Mouse (Mus musculus): ENCODE measurements around the gene Pmfbp1. TPM values are rescaled to one million over a fixed set of nuclear protein-coding genes. Genes with fewer than 3 reads are reported as not detected.

Pmfbp1 gene
- polyA plus RNA-seq, 1 experiment from 2014 or later: 0.10 TPM

DNA sequence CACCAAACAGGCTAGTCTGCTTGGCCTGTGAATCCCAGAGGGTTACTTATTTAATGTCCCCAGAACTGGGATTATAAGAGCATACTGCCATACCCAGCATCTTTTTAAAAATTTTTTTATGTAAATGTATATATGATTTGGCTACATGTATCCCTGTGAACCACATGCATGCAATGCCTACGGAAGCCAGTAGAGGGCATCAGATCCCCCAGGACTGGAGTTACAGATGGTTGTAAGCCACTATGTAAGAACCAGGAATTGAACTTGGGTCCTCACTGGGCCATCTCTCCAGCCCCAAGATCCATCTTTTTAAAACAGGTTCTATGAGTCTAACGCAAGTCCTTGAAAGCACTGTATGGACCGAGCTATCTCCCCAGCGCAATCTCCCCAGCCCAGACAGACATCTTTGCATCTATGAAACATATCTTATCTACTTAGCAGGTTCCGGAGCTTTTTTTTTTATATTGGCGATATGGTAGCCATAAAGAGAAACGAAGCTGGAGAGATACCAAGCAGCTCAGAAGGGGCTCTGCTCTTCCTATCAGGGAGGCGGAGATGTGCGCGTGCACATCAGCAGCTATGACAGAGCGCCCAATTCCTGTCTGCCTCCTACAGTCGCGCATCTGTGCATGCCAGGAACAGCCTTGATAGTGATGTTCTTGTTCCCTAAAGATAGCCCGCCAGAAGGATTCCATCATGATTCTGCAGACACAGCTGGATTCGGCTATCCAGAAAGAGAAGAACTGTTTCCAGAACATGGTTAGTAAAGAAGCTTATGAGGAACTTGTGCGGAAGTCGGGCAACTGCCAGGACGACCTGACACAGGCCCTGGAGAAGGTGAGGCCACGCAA is 41.5 kb downstream of the Pmfbp1 start:
- WGBS (ENCODE audit: insufficient replicate concordance): 74% methylated on average over 19 of the region's 19 CpGs
- ATAC-seq (replicated peaks; ENCODE audit: insufficient number of reproducible peaks, low FRiP score, low TSS enrichment): no peak
- H3K9ac ChIP-seq (ENCODE audit: low read depth, low read length): no peak overlapping the region
- no peak overlapping the region for H3K4me3 ChIP-seq (ENCODE audit: low read depth, low read length)
- H3K27ac ChIP-seq (ENCODE audit: low read depth, low read length): no peak overlapping the region
- no peaks in the 10 kb centered on the region for H3K9me3 ChIP-seq (replicated peaks; ENCODE audit: control insufficient read depth, low read length)
- H3K27me3 ChIP-seq (ENCODE audit: control insufficient read depth, insufficient read depth, low read length): no peaks in the 10 kb centered on the region
- no peaks in the 10 kb centered on the region for H3K36me3 ChIP-seq (ENCODE audit: control insufficient read depth, insufficient read depth, low read length)
- no peak overlapping the region for H3K4me2 ChIP-seq
- H3K4me1 ChIP-seq (ENCODE audit: control insufficient read depth, insufficient read depth, low read length): 0 out of 2 replicates have a peak, but pooled peaks cover 2% of the 10 kb centered on the region

- Histone ChIP-seq H3K27me3 (ENCODE audit: control insufficient read depth, insufficient read depth, low read length) (no peaks in the 10 kb centered on the region), H3K4me2 (peak overlapping the region; percentile 47; the same call in 1 of the 2 replicates), H3K4me3 (ENCODE audit: low read depth, low read length) (0 out of 2 replicates have a peak overlapping the region, but pooled peaks have one; percentile 17), H3K9ac (ENCODE audit: low read depth, low read length) (0 out of 2 replicates have a peak overlapping the region, but pooled peaks have one; percentile 39), H3K36me3 (ENCODE audit: control insufficient read depth, insufficient read depth, low read length) (no peaks in the 10 kb centered on the region), H3K9me3 (replicated peaks; ENCODE audit: control insufficient read depth, low read length) (no peaks in the 10 kb centered on the region), H3K4me1 (ENCODE audit: control insufficient read depth, insufficient read depth, low read length) (0 out of 2 replicates have a peak, but pooled peaks cover 2% of the 10 kb centered on the region), H3K27ac (ENCODE audit: low read depth, low read length) (no peak overlapping the region)
- WGBS (ENCODE audit: insufficient replicate concordance): 6% methylated on average over 5 of the region's 5 CpGs
- peak; percentile 72 for ATAC-seq (replicated peaks; ENCODE audit: insufficient number of reproducible peaks, low FRiP score, low TSS enrichment)
Measured at GRCm38 (mm10) chr8:109536703-109537102, 42.9 kb downstream of the Pmfbp1 start.

- no peak overlapping the region for H3K4me3 ChIP-seq (ENCODE audit: low read depth, low read length)
- no peaks in the 10 kb centered on the region; the same call in 1 of the 2 replicates for H3K36me3 ChIP-seq (ENCODE audit: control insufficient read depth, insufficient read depth, low read length)
- H3K27me3 ChIP-seq (ENCODE audit: control insufficient read depth, insufficient read depth, low read length): no peaks in the 10 kb centered on the region
- no peak for ATAC-seq (replicated peaks; ENCODE audit: insufficient number of reproducible peaks, low FRiP score, low TSS enrichment)
- H3K27ac ChIP-seq (ENCODE audit: low read depth, low read length): no peak overlapping the region
- H3K9me3 ChIP-seq (replicated peaks; ENCODE audit: control insufficient read depth, low read length): no peaks in the 10 kb centered on the region
- 64% methylated on average over 5 of the region's 5 CpGs for WGBS (ENCODE audit: insufficient replicate concordance)
- no peak overlapping the region for H3K9ac ChIP-seq (ENCODE audit: low read depth, low read length)
- no peak overlapping the region for H3K4me2 ChIP-seq
- H3K4me1 ChIP-seq (ENCODE audit: control insufficient read depth, insufficient read depth, low read length): no peaks in the 10 kb centered on the region
Measured at GRCm38 (mm10) chr8:109542165-109542564, 48.3 kb downstream of the Pmfbp1 start.

- no peak overlapping the region for H3K4me3 ChIP-seq (ENCODE audit: low read depth, low read length)
- H3K4me1 ChIP-seq (ENCODE audit: control insufficient read depth, insufficient read depth, low read length): no peaks in the 10 kb centered on the region
- H3K4me2 ChIP-seq: no peak overlapping the region
- no peak for ATAC-seq (replicated peaks; ENCODE audit: insufficient number of reproducible peaks, low FRiP score, low TSS enrichment)
- H3K27me3 ChIP-seq (ENCODE audit: control insufficient read depth, insufficient read depth, low read length): no peaks in the 10 kb centered on the region
- no peak overlapping the region for H3K9ac ChIP-seq (ENCODE audit: low read depth, low read length)
- no peaks in the 10 kb centered on the region for H3K9me3 ChIP-seq (replicated peaks; ENCODE audit: control insufficient read depth, low read length)
- no peak overlapping the region for H3K27ac ChIP-seq (ENCODE audit: low read depth, low read length)
- 75% methylated on average over 8 of the region's 8 CpGs for WGBS (ENCODE audit: insufficient replicate concordance)
- H3K36me3 ChIP-seq (ENCODE audit: control insufficient read depth, insufficient read depth, low read length): peaks cover 5% of the 10 kb centered on the region
Measured at GRCm38 (mm10) chr8:109542748-109543519, 49.1 kb downstream of the Pmfbp1 start.

GRCm38 (mm10) chr8:109544049-109544448 is 50.2 kb downstream of the Pmfbp1 start:
- Histone ChIP-seq H3K4me3 (ENCODE audit: low read depth, low read length) (no peak overlapping the region), H3K27me3 (ENCODE audit: control insufficient read depth, insufficient read depth, low read length) (no peaks in the 10 kb centered on the region), H3K9me3 (replicated peaks; ENCODE audit: control insufficient read depth, low read length) (no peaks in the 10 kb centered on the region), H3K9ac (ENCODE audit: low read depth, low read length) (no peak overlapping the region), H3K4me2 (no peak overlapping the region), H3K4me1 (ENCODE audit: control insufficient read depth, insufficient read depth, low read length) (no peaks in the 10 kb centered on the region), H3K36me3 (ENCODE audit: control insufficient read depth, insufficient read depth, low read length) (peaks cover 12% of the 10 kb centered on the region), H3K27ac (ENCODE audit: low read depth, low read length) (no peak overlapping the region)
- WGBS (ENCODE audit: insufficient replicate concordance): 48% methylated on average over 3 of the region's 3 CpGs
- ATAC-seq (replicated peaks; ENCODE audit: insufficient number of reproducible peaks, low FRiP score, low TSS enrichment): no peak

DNA sequence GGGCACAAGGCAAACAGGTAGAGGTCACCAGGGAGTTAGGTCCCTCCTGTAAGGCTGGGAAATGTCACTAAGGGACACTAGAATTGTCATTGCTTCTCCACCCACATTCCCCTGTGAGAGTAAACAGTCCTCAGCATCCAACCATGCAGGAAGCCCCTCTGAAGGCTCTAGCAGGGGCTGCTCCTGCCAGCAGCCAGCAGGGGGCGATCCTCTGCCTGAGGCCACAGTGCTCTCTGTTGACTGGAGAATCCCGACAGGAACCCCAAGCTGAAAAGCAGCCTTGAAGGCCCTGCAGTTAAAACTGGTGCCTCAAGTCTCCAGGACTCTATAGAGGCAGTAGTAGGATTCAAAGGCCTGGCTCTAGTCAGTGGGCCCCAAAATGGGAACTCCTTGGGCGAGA is 57.8 kb downstream of the Pmfbp1 start:
- WGBS (ENCODE audit: insufficient replicate concordance): 35% methylated on average over 3 of the region's 3 CpGs
- no peak for ATAC-seq (replicated peaks; ENCODE audit: insufficient number of reproducible peaks, low FRiP score, low TSS enrichment)

DNA sequence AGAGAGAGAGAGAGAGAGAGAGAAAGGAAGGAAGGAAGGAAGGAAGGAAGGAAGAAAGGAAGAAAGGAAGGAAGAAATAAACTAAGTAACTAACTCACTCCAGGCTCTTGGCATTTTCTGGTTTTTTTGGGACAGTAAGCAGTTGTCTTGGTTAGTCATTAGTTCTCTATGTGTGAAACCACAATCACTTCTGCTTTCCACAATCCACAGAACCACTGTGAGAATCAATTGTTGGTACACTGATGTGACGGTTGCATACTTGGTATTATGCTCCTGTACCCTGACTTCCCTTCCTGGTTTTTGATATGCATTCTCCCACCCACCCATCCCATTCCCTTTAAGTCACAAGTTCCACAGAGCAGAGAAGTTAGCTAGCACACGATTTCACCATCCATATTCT is 70.1 kb downstream of the Pmfbp1 start:
- H3K27ac ChIP-seq (ENCODE audit: low read depth, low read length): no peak overlapping the region

More for the DNA sequence above, 57.8 kb downstream of the Pmfbp1 start:
- H3K4me1 ChIP-seq (ENCODE audit: control insufficient read depth, insufficient read depth, low read length): no peaks in the 10 kb centered on the region
- no peaks in the 10 kb centered on the region for H3K27me3 ChIP-seq (ENCODE audit: control insufficient read depth, insufficient read depth, low read length)
- H3K36me3 ChIP-seq (ENCODE audit: control insufficient read depth, insufficient read depth, low read length): peaks cover 71% of the 10 kb centered on the region
- H3K4me2 ChIP-seq: no peak overlapping the region
- H3K27ac ChIP-seq (ENCODE audit: low read depth, low read length): no peak overlapping the region
- no peaks in the 10 kb centered on the region for H3K9me3 ChIP-seq (replicated peaks; ENCODE audit: control insufficient read depth, low read length)
- H3K9ac ChIP-seq (ENCODE audit: low read depth, low read length): no peak overlapping the region
- no peak overlapping the region for H3K4me3 ChIP-seq (ENCODE audit: low read depth, low read length)

DNA sequence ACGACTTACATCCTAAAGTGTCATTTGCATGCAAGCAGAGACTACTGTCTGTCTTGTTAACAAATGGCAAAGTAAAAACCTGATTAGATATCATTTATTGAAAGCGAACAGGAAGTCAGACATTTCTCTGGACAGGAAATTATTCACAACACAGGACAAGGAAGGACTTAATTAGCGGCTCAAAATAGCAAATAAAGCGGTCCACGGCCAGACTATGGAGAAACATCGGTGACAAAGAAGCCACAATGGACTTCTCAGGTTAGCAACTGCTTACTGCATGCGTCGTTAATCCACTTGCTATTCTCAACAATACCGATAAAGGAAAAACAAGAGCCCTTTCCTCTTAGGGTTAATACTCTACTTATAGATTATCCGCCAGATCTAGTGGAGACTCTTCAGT is 70.9 kb downstream of the Pmfbp1 start:
- H3K27me3 ChIP-seq (ENCODE audit: control insufficient read depth, insufficient read depth, low read length): no peaks in the 10 kb centered on the region
- H3K27ac ChIP-seq (ENCODE audit: low read depth, low read length): peak overlapping the region; percentile 91; the same call in 1 of the 2 replicates
- WGBS (ENCODE audit: insufficient replicate concordance): 4% methylated on average over 10 of the region's 10 CpGs
- peaks cover 19% of the 10 kb centered on the region for H3K36me3 ChIP-seq (ENCODE audit: control insufficient read depth, insufficient read depth, low read length)
- H3K4me1 ChIP-seq (ENCODE audit: control insufficient read depth, insufficient read depth, low read length): peaks cover 13% of the 10 kb centered on the region
- no peak for ATAC-seq (replicated peaks; ENCODE audit: insufficient number of reproducible peaks, low FRiP score, low TSS enrichment)
- H3K4me2 ChIP-seq: peak overlapping the region; percentile 77
- no peaks in the 10 kb centered on the region for H3K9me3 ChIP-seq (replicated peaks; ENCODE audit: control insufficient read depth, low read length)
- peak overlapping the region; percentile 81 for H3K4me3 ChIP-seq (ENCODE audit: low read depth, low read length)
- peak overlapping the region; percentile 97 for H3K9ac ChIP-seq (ENCODE audit: low read depth, low read length)

More for the DNA sequence above, 70.1 kb downstream of the Pmfbp1 start:
- ATAC-seq (replicated peaks; ENCODE audit: insufficient number of reproducible peaks, low FRiP score, low TSS enrichment): no peak
- peaks cover 24% of the 10 kb centered on the region for H3K36me3 ChIP-seq (ENCODE audit: control insufficient read depth, insufficient read depth, low read length)
- no peaks in the 10 kb centered on the region for H3K9me3 ChIP-seq (replicated peaks; ENCODE audit: control insufficient read depth, low read length)
- peaks cover 13% of the 10 kb centered on the region for H3K4me1 ChIP-seq (ENCODE audit: control insufficient read depth, insufficient read depth, low read length)
- H3K9ac ChIP-seq (ENCODE audit: low read depth, low read length): no peak overlapping the region
- WGBS (ENCODE audit: insufficient replicate concordance): 78% methylated on average over 2 of the region's 2 CpGs
- H3K27me3 ChIP-seq (ENCODE audit: control insufficient read depth, insufficient read depth, low read length): no peaks in the 10 kb centered on the region
- H3K4me3 ChIP-seq (ENCODE audit: low read depth, low read length): no peak overlapping the region
- no peak overlapping the region for H3K4me2 ChIP-seq

All from heart, embryonic 11.5 days (tissue).